Mouse (Mus musculus) cerebellum, postnatal 4 days (tissue): ENCODE results near the gene Cxcl13.
A peak's percentile ranks its signal among the peaks of the same experiment; 100 is the strongest.
"Not testable (repeated sequence)": the region's sequence is repeated elsewhere in the genome, so short reads cannot be mapped to it uniquely, and the experiment has no call there.

Experiments used
- DNase-seq, 2 experiments: peaks; one replicate each; pipeline ENCODE4 v3.0.0; 2022; ENCODE audit warnings: low spot score in 2 of 2, mixed read lengths in 1 of 2

Cxcl13 gene

DNA sequence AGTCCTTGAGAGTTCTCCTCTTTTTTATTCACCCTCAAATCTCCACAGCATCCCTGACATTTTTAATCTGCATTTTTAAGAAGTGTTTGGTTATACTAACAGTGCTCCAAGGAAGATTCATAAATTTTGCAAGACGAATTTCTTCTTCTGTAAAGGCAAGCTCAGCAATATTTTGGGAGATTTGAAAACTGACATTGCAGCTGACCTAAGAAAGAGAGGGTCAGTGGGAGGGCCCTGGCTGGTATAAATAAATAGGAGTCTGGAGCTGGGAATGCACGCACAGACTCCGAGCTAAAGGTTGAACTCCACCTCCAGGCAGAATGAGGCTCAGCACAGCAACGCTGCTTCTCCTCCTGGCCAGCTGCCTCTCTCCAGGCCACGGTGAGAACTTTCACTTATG lies at the start of gene Cxcl13:
Cxcl13 (plus strand) TSS at position 301 of the 400 bp plus-strand sequence.
- DNase-seq, result no peak

DNA sequence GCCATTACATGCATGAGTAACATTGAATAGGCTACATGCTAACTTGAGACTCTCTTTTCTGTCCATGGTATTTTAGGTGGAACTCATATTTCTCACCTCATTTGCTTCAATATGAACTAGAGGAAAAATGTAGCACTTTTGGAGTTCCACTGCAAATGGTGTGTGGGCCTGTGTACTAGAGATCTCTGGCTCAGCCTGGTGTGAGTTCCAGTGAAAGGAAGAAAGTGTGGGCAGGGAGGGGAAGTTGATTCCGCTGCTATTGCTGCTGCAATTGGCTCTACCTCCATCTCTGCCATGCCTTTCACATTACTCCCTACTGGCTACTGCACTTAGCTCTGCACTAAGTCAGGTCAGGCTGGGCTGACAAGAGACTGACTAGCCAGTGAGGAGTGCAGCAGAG lies 45.7 kb upstream of the Cxcl13 start:
- DNase-seq, result no peak

DNA sequence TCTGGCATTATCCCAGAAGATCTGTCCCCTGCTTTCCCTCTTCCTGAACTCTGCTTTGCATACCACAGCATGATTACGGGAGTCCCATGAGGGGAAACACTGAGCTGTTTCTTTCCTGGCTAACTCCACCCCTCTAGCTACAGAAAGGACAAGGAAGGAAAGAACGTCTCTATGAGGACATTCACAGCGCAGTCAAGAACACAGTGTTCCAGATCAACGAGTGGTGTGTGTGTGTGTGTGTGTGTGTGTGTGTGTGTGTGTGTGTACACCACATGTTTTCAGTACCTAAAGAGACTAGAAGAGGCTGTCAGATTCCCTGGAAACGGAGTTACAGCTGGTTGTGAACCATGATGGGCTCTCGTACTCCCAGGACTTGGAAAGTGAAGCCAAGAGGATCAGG lies 38.3 kb upstream of the Cxcl13 start:
- DNase-seq, result no peak

DNA sequence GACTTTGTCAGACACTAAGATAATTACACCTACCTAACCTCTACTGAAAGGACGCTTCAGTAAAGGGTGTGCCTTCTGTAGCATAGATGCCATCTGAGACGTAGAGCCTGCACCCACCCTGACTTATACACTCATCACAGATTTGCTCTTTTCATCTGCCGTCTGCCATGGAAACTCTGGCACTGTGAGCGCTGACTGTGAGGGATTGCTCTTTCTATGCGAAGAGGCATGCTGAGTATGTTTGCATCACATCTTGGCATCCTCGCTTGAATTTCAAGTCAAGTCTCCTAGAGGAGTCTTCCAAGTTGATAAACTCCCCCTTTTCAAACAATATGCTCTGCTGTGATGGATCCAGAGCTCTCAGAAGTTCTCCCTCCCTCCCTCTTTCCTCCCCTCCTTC lies 32.7 kb upstream of the Cxcl13 start:
- DNase-seq, result no peak

DNA sequence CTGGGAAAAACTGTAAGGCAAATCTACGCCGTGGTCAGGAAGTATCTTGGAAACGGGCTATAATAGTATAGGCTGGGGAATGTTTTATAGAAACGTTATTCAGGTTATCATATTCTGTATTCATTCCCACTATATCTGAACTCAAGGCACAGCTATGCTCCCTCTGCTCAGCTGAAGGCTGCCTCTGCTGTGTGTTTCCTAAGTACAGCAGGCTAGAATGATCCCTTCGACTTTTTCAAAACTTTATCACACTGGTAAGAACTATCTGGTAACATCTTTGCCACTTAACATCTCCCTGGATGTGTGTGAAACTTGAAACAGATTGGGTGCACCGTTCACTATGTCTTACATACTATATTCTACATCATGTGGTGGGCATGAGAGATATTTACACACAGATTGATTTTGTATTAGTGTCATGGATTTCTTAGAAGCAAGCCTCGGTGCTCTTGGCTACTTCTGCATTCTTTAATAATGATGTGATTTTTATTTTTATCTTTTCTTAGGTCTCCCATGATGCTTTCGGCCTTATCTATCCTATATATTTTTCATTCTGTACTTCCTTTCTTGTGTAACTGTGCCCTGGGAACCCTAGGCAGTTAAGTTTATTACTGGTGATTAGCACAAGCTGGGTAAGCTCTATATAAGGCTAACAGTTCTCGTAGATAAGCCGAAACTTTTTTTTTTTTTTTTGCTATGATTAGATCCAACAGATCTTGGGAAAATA lies 31.4 kb upstream of the Cxcl13 start:
- DNase-seq, result no peak

DNA sequence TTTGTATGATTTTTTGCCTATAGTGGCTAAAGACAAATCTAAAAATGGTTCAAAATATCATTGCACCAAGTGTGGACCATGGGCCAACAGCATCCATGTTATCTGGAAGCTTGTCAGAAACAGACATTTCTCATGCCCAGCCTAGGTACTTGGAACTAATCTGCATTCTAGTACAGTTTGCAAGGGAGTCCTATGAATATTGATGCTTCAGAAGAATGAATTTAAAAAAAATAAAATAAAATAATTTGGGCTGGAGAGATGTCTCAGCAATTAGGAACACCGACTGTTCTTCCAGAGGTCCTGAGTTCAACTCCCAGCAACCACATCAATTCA lies 30.9 kb upstream of the Cxcl13 start:
- no peak for DNase-seq

DNA sequence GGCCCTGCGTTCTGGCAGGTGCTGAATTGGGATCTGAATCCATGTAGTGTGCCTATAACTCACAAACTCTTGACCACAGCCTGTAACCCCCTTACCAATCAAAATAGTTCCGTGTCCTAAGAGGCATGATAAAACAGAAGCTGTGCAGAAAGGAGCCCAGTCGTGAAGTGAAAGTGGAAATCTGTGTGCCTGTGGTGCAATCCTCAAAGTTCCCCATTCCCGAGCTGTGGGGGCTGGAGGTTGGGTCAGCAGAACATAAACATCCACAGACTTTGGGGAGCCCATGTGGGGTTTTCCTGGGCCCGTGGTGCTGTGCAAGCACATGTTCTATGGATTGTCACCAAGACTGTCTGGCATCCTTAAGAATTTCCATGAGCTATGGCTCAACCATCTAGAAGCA lies 21.7 kb upstream of the Cxcl13 start:
- DNase-seq, result no peak

DNA sequence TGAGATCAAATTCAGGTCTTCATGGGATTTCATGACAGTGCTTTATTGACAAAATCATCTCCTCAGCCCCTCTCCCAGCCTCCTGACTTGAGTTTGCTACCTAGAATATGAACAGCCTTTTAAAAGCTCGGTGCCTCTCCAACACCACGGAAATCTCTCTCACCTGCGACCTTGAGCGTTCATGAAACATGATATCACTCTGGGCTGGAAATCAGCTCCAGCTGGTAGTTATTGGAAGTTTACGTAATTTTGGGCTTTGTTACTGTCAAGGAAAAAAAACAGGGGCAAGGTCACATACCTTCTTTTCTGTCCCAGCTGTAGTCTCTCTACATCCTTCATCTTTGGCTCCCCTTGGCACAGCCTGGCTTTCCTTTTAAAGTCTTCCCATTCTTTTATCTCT lies 20.7 kb upstream of the Cxcl13 start:
- no peak for DNase-seq

DNA sequence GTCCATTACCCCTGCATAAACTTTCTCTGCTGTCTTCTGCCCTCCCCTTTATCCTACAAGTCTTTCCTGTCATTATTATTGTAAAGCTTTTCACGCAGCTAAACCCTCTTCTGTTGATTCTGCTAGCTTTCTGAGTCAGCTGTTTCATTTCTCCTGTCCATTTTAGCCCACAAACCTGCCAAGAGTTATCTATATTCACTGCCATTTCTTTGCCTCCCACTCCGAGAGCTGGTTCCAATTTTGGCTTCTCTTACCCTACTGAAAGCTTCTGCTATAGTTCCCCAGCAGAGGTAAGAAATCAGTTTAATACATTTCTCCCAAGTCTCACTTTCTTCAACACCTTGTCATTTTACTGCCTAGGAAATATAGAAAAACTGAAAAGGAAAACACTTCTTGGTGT lies 19.6 kb upstream of the Cxcl13 start:
- DNase-seq, result no peak

DNA sequence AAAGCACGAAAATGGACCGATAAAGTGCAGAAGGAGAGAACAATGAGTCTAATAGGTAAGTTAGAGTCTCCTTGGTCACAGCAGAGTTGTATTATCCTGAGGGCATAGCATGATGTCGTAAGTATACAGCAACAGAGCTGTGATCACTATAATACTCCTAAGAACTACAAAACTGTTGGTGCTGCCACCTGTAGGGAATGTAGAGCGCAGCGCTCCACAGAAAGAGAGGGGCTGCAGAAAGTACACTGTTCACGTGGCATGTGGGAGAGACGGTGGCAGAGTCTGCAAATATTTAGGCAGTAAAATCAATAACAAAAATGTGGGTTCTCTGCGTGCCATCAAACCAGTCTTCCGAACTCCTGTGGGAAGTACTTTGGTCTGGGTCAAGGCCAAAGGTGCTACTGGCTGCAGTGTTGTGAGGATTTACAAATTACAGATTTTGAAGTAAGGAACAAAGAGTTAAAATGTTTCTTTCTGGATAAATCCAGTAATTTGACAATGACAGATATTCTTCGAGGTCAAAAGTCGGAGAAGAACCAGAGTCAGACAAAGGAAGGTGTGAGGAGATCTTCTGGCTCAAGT lies 18.6 kb upstream of the Cxcl13 start:
- no peak for DNase-seq

DNA sequence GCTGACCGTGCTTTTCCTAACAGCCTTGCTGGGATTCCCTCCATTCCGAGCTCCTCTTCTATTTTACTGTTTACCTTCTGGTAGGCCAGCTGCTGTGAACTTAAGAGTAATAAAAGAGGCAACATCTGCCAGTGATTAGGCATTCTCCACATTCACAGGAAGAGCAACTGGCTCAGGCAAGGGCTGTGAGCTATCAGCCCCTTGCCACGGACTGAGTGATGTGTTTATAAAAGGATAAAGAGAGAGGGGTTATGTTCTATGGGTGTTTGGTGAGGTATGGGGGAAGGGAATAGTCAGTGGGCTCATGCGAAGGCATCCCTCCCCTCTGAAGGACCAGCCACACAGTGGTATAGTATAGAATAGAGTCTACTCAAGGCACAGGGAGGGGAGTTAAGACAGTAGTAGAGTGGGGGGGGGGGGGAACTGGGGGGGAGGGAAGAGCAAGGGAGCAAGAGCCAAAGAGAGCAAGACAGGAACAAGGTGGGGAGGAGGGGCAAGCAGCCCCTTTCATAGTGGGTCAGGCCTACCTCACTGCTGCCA lies 16.0 kb upstream of the Cxcl13 start:
- no peak for DNase-seq

DNA sequence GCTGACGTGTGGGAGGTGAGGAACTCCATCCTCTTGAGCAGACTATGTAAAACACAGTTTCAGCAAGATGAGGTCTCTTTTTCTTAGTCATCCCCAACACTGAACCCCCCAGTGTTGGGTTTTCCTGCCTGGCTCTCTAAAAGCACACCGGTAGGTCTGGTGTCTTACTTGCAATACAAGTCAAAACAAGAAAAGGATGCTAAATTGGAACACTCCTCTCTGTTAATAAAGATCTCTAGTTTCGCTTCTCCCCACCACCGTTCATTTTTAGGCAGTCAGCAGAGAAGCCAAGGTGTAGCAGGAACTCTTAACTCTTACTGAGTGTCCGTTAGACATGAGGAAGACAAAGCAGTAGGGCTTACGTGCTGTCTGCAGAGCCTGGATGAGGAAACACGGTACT lies 15.2 kb upstream of the Cxcl13 start:
- DNase-seq, result no peak

DNA sequence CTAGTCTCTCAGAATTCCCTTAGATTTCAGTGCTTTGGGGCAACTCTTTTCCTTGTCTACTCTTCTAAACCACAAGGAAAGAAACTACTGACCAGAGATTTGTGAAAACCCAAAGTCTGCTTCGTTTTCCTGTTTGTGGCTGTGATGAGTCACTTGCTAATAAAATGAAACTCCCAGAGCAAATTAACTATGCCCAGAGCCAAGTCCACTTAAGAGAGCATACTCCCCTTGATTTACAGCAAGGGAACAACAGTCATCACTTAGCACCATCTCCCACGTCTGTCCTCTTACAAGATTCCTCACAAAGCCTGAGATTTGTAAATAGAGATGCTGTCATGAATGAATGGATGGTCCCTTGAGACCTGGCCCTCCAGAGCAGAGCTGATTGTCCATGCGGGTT lies 11.6 kb upstream of the Cxcl13 start:
- no peak for DNase-seq

DNA sequence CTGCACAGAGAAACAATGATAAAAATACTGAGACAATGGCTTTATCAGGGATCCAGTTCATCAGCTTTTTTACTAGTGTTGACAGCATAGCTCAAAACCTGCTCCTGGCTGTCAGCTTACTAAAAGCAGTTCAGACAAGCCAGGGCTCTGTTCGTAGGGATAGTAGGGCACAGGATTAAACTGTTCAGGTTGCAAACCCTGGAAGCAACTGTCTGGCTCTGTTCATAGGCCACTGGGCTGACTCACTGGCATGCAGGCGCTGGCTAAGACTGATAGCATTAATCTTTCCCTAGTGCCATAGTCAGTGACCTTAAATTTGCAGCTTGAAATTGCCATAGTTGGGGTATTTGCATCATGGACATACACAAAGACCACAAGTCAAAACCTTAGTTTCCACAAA lies 10.4 kb upstream of the Cxcl13 start:
- no peak for DNase-seq

DNA sequence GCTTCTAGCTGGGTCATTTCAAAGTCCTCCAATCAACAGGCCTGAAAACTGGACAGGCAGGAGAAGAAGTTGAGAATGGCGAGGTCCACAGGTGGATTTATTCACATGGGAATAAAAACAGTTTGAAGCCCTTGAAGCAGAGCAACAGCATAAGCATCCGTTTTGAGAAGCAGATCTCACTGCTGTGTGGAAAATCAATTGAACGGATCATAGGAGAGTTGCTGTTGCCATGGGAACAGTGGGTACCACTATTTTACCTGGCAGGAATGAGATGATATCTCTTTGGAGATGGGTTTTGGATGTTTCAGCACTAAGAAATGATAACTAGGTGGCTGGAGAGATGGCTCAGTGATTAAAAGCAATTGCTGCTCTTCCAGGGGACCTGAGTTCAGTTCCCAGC lies 8.1 kb upstream of the Cxcl13 start:
- DNase-seq, result no peak

DNA sequence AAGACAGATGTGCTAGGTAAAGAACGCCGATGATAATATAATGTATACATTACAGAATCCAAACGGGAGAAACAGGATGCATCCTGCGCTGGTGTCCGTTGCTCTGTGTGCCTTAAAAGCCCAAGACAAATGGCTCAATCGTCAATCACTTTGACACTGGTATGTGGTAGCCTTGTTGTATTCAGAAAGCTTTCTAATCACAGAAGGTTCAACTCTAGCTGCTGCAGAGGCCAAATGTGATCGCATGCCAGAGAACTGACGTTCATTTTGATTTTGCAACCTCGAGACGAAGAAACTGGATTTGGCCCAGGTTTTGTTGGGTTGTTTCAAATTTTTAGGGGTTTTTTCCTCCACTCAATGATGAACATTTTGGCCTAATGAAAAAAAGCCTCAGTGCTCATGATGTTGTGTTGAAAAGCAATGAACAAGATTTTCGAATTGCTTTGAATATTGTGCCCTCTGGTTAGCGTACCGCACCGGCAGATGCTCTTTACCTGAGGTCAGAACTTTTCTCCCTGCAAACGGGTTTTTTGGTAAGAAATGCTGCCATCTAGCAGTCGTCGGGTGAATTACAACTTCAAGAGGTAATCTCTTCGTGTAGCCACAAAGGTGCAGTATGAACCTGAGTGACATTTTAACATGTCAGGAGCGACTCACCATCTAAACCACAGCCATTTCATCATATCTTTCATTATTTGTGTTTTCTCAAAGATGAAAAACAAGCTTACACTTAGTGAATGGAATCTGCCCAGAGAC lies 6.6 kb upstream of the Cxcl13 start:
- peak in 1 of 2 experiments; percentile 47 for DNase-seq

DNA sequence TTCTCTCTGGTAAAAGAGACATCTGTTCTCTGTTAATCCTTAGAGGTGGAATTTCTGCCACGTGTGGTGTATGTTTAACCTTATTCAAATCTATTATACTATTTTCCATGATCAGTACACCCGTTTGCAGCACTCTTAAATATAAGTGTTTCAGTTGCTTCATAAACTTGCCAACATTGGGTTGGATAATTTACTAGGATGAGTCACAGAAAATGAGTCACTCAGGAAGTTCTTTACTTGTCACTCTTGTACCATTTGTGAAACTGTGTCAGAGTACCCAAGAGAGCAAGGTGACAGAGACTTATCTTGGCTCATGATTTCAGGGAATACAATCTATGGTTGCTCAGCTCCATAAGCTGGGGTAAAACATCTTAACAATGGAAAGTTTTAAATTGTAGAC lies 8.2 kb downstream of the Cxcl13 start:
- DNase-seq, result no peak

DNA sequence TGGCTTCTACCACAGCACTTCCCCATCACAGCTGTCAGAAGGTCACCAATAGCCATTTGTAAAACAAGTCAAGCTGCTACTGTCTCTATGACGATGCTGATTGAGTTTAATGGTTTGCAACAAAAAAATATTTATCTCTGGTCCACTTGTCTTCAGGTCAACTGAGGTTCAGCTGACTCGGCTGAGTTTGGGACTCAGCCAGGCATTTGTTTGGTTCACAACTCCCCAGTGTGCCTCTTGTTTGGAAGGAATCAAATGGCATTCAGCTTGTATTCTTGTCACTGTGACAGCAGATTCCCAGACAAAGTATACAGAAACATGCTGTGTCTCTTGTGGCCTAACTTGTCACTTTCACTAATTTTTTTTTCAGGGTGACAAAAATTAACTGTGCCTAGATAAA lies 9.9 kb downstream of the Cxcl13 start:
- no peak for DNase-seq

DNA sequence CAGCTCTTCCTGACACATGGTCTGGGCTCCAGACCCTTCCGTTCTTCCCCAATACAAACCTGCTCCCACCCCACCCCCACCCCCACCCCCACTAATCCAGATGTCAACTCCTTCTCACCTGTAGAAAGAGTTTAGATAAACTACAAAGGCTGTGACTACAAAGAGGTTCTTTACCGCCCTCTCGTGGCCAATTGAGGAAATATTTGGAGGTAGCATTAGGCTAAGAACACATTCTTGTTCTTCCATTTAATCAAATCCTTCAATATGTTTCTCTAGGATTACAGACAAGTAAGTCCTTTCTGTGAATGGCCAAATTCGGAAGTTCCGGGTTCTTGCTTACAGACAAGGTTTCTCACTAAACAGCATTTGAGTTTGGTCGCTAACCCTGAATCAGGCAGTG lies 14.1 kb downstream of the Cxcl13 start:
- peak in 1 of 2 experiments; percentile 39 for DNase-seq

DNA sequence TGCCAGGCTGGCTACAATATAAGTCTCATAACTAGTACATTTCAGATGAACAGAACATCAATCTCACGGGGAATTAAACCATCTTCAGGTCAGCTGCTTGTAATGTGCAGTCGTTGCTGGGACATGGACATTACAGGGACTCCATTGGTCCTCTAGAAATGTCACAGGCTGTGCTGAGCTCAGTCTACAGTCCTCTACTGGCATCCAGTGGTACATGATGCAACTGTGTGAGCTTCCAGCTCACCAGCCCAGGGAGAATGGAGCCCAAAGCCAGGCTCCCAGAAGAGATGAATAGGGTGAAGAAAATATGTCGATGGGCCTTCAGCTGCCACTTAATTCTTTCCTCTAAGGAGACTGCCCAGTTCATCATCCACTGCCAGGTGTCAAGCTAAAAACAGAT lies 15.5 kb downstream of the Cxcl13 start:
- no peak for DNase-seq

DNA sequence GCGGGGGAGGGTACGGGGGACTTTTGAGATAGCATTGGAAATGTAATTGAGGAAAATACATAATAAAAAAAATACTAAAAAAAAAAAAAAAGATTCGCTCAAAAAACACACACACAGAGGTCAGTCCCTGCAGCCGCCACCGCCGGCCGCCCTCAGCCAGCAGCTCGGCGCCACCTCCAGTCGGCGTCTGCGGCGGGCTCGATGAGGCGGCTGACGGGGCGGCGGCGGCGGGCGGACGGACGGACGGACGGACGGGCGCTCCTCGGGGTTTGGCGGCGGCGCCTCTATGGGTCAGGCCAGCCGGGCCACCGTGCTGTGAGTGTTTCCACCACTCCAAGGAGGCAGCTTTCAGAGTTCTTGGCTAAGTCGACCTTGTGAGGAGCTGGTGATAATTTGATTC lies 17.1 kb downstream of the Cxcl13 start:
- DNase-seq, result not testable (repeated sequence)

DNA sequence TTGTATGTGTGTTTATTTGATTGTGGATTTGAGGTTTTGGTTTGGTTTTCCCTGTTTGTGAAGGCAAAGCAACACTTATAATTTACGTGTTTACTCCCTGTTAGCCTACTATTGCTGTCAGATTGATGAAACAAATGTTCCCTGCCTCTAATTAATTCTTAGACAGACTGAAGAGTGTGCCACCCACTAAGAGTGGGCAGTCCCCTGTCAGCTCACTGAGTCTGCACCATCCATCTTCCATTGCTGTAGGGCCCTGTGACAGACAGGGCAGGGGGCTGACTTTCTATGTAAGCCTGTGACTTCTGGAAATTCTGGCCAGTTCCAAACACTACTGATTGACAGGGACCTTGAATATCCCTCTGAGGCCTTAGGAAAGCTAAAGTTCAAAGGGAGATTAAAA lies 19.5 kb downstream of the Cxcl13 start:
- no peak for DNase-seq
